Mouse (Mus musculus) limb, embryonic 11.5 days (tissue): ENCODE measurements at regions not wholly inside any gene's neighbourhood (a gene's known extent, or its start where the extent isn't known, plus 50 kb on each side); places are given as distances from the start of the nearest gene placed in this dataset.

Experiments used
- ATAC-seq: fragments of 200-750 bp; cut with Nextera tagmentation; 2 replicates; pipeline ENCODE4 v1.8.0; 2017; ENCODE audit warnings: low read depth; ENCODE audit not compliant: insufficient number of reproducible peaks, low FRiP score, low TSS enrichment
- DNase-seq: peaks from one replicate; pipeline ENCODE4 v3.0.0-alpha.2; 2015; ENCODE audit warnings: low spot score
- H3K27ac ChIP-seq: fragments of 300-500 bp; sonication (generic); replicated peaks from 2 replicates; pipeline ENCODE4 v1.5.1; 2014; ENCODE audit warnings: low read depth, mild to moderate bottlenecking, low read length
- H3K27me3 ChIP-seq: fragments of 300-500 bp; sonication (generic); 2 replicates; pipeline ENCODE4 v1.6.1; 2014; ENCODE audit warnings: mild to moderate bottlenecking, low read length, mixed read lengths; ENCODE audit not compliant: control insufficient read depth, insufficient read depth
- H3K36me3 ChIP-seq: fragments of 300-500 bp; sonication (generic); 2 replicates; pipeline ENCODE4 v1.6.1; 2014; ENCODE audit warnings: mild to moderate bottlenecking, low read length, moderate library complexity, mixed read lengths; ENCODE audit not compliant: control insufficient read depth, insufficient read depth
- H3K4me1 ChIP-seq: fragments of 300-500 bp; sonication (generic); 2 replicates; pipeline ENCODE4 v1.6.1; 2014; ENCODE audit warnings: low read length, mixed read lengths; ENCODE audit not compliant: control insufficient read depth, insufficient read depth
- H3K4me2 ChIP-seq: fragments of 300-500 bp; sonication (generic); 2 replicates; pipeline ENCODE4 v1.6.1; 2014; ENCODE audit warnings: low read depth, mild to moderate bottlenecking, moderate library complexity; ENCODE audit not compliant: severe bottlenecking
- H3K4me3 ChIP-seq: fragments of 300-500 bp; sonication (generic); 2 replicates; pipeline ENCODE4 v1.5.1; 2014; ENCODE audit warnings: low read depth, low read length
- H3K9ac ChIP-seq: fragments of 300-500 bp; sonication (generic); 2 replicates; pipeline ENCODE4 v1.6.1; 2014; ENCODE audit warnings: mild to moderate bottlenecking, low read length
- H3K9me3 ChIP-seq: fragments of 300-500 bp; sonication (generic); 2 replicates; pipeline ENCODE4 v1.6.1; 2016; ENCODE audit warnings: low read length; ENCODE audit not compliant: control insufficient read depth
- WGBS: fragments of 180-500 bp; shearing (Covaris S2); extraction: QIAGEN DNeasy Blood & Tissue Kit; methylation state at CpG from one replicate; pipeline ENCODE4 v1.1.7; 2014; 5-methylcytosine and 5-hydroxymethylcytosine counted together

DNA sequence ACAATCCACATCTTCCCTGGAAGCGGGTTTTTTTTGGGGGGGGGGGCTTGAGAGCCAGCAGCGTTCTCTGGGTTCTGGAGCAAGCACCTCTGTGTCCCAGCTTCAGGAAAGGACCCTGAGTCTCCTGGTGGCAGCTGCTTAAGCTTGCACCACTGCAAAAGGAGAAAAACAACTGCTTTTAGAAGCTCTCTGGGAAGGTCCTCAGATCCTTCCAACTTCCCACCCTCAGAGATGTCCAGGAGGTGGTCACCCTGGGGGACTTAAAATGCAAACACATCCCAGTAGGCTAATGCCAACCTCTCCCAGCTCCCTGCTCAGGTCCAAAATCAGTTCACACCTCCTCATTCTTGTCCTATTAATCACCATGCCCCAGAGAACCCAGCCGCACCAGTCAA is 153.7 kb downstream of the Cdc5l start:
- H3K36me3 ChIP-seq, result no peaks in the 10 kb centered on the region
- H3K4me2 ChIP-seq, result peak overlapping the region; percentile 0; the same call in 1 of the 2 replicates
- no peak overlapping the region for H3K9ac ChIP-seq
- H3K4me3 ChIP-seq, result no peak overlapping the region
- ATAC-seq, result no peak
- WGBS, result 6% methylated on average over 3 of the region's 3 CpGs
- H3K27me3 ChIP-seq, result no peaks in the 10 kb centered on the region
- DNase-seq, result no peak
- H3K4me1 ChIP-seq, result peaks cover 8% of the 10 kb centered on the region
- H3K27ac ChIP-seq, result no peak overlapping the region
- no peaks in the 10 kb centered on the region for H3K9me3 ChIP-seq

DNA sequence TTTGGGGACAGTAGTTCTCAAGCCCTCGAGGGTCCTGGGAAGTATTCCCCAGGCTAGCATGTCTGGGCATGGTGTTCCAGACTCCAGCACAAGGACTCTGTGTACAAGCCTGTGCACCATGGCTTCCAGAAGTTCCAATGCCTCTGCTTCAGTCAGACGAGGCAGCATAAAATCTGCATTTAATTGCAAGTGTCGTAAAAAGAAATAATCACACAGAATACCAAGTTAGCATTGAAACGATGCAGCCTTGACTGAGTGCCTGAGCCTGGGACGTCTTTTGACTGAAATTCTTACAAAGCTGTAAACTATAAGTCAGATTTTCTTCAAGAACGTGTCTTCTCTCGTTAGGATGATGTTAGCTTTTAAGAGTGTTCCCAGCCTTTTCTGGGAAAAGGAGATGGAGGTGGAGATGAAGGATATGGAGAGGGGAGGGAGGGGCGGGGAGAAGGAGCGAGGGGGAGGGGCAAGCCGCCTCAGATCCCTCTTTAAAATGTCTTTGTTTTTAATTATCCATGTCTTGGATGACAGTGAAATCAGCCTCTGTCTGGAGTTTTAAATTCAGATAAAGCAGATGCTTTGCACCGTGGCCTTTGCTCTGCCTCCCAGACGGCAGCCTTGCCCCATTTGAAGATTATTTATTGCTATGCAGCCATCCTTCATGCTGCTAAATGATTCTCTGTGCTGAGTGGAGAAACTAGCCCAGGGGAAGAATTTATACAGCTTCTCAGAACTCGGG is 154.3 kb downstream of the Cdc5l start:
- 0 out of 2 replicates have a peak overlapping the region, but pooled peaks have one; percentile 13 for H3K9ac ChIP-seq
- ATAC-seq, result no peak
- no peaks in the 10 kb centered on the region for H3K27me3 ChIP-seq
- no peaks in the 10 kb centered on the region for H3K9me3 ChIP-seq
- H3K27ac ChIP-seq, result no peak overlapping the region
- DNase-seq, result peak; percentile 34
- peak overlapping the region; percentile 0; the same call in 1 of the 2 replicates for H3K4me2 ChIP-seq
- WGBS, result 7% methylated on average over 13 of the region's 13 CpGs
- peaks cover 8% of the 10 kb centered on the region for H3K4me1 ChIP-seq
- no peak overlapping the region for H3K4me3 ChIP-seq
- no peaks in the 10 kb centered on the region for H3K36me3 ChIP-seq

DNA sequence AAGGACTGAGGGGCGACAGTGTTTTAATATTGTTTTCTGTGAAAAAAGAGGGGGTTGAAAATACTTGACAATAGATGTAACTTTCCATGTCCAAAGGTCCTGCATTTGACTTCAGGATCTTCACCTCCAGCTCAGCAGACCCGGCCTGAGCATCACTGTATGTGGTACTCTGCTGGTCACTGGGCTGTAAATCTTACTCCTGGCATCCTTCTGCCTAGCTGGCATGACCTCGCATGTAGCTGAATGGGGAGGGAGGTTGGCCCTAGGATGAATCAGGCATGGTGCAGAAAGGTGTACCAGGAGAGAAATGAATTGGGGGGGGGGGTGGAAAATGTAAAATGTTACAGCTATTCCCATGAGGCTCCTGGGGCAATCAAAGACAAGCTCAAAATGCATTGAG is 156.0 kb downstream of the Cdc5l start:
- H3K4me3 ChIP-seq, result no peak overlapping the region
- no peaks in the 10 kb centered on the region for H3K27me3 ChIP-seq
- no peaks in the 10 kb centered on the region for H3K9me3 ChIP-seq
- 73% methylated on average over 3 of the region's 3 CpGs for WGBS
- no peak overlapping the region for H3K9ac ChIP-seq
- DNase-seq (no peak), ATAC-seq (no peak)
- H3K4me1 ChIP-seq, result peaks cover 8% of the 10 kb centered on the region
- no peak overlapping the region for H3K4me2 ChIP-seq
- no peaks in the 10 kb centered on the region for H3K36me3 ChIP-seq
- no peak overlapping the region for H3K27ac ChIP-seq

DNA sequence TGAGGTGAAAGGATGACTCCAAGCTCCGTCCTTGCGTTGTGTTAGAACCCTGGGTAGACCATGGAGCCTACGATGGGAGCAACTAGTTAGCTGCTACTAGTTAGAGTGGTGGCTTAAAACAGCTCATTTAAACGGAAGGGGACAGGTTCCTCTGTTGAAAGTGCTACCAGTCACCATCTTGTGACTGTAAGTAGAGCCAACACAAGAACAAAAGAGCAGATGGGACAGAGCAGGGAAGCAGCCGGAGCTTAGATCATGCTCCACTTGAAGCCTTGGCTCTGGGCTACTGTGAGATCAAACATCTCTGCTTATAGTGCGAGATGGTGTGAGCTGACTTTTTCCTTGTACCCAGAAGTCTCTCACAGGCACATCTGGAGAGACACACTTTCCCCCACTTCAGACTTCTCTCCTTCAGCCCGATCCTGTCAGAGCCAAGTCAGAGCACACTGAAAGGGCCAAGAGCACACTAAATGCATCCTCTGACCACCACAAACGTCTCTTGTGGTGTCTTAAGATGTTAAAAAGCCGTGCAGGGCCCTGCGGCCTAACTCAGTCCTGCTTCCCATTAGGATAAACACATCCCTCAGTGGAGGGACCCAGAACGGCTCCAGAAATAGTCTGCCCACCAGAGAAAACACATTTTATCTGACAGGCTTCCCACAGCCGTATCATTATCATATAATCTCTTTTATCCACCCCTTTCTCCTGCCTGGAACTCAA is 156.7 kb downstream of the Cdc5l start:
- Histone ChIP-seq H3K9ac (no peak overlapping the region), H3K36me3 (no peaks in the 10 kb centered on the region), H3K4me2 (no peak overlapping the region), H3K4me1 (peaks cover 8% of the 10 kb centered on the region), H3K27ac (no peak overlapping the region), H3K27me3 (no peaks in the 10 kb centered on the region), H3K9me3 (no peaks in the 10 kb centered on the region), H3K4me3 (no peak overlapping the region)
- 78% methylated on average over 12 of the region's 12 CpGs for WGBS
- DNase-seq (no peak), ATAC-seq (no peak)

DNA sequence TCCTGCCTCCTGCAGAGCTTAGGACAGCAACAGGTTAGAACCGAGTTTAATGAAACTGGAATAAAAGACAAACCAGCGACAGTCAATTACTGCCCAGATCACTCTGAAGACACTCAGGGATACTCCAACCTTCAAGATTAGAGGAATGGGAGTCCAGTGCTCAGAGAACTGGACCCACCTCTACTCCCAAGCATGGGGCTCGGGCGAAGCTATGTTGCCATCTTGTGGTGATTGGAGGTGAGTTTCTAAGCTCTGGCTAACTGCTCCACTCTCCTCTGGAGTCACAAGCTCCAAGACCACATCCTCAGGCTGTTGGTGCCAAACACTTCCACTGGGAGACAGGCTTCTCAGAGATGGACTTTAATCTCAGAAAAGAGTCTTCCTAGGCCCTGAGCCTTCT is 158.6 kb downstream of the Cdc5l start:
- no peaks in the 10 kb centered on the region for H3K9me3 ChIP-seq
- ATAC-seq (no peak), DNase-seq (peak; percentile 50)
- H3K27ac ChIP-seq, result no peak overlapping the region
- no peak overlapping the region for H3K9ac ChIP-seq
- H3K36me3 ChIP-seq, result no peaks in the 10 kb centered on the region
- 74% methylated on average over 4 of the region's 4 CpGs for WGBS
- H3K27me3 ChIP-seq, result no peaks in the 10 kb centered on the region
- no peak overlapping the region for H3K4me2 ChIP-seq
- H3K4me1 ChIP-seq, result peaks cover 6% of the 10 kb centered on the region
- H3K4me3 ChIP-seq, result no peak overlapping the region

DNA sequence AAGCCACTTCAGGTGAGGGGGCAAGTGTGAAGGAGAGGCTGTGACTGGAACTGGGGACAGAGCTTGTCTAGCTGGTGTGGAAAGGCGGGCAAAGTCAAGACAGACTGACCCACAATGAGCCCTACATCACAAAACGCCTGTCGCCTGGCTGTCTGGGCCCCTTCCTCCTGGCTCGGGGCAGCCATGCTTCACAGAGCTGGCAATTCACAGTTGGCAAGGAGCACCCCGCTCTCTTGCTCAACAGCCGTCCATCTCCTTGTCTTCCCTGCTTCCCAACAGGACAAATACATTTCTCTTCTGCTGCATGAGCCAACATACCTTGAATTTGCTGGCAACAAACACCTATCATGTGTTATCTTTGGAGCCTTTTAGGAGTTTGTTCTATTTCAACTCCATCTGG is 166.8 kb downstream of the Cdc5l start:
- no peaks in the 10 kb centered on the region for H3K9me3 ChIP-seq

DNA sequence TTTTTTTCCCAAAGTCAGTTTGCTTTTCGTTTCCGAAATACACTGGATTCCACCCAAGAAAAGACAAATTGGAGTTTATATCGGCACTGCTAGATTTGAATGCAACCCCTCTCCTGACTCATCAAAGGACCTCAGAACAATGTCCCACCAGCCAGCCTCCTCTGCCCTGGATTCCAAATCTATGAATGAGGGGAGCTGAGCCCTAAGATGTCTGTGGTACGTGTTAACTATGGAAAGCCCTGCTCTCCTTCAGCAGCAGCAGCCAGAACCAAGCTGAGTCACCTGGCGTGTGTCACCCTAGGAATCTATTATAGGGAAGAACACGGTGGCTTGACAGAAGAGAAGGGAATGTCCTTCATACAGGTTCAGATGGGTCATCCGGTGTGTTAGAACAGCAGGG is 167.9 kb downstream of the Cdc5l start:
- 92% methylated on average over 7 of the region's 7 CpGs for WGBS
- H3K36me3 ChIP-seq, result no peaks in the 10 kb centered on the region
- H3K9me3 ChIP-seq, result no peaks in the 10 kb centered on the region
- H3K4me1 ChIP-seq, result no peaks in the 10 kb centered on the region
- no peaks in the 10 kb centered on the region for H3K27me3 ChIP-seq
- H3K4me2 ChIP-seq, result no peak overlapping the region
- H3K9ac ChIP-seq, result no peak overlapping the region
- no peak overlapping the region for H3K4me3 ChIP-seq
- no peak overlapping the region for H3K27ac ChIP-seq
- ATAC-seq, result no peak
- DNase-seq, result no peak

More for the DNA sequence above, 166.8 kb downstream of the Cdc5l start:
- Histone ChIP-seq H3K4me1 (no peaks in the 10 kb centered on the region), H3K27ac (no peak overlapping the region), H3K4me3 (no peak overlapping the region), H3K9ac (no peak overlapping the region), H3K36me3 (no peaks in the 10 kb centered on the region), H3K4me2 (no peak overlapping the region), H3K27me3 (no peaks in the 10 kb centered on the region)
- DNase-seq (no peak), ATAC-seq (no peak)
- WGBS, result 85% methylated on average over 6 of the region's 6 CpGs

DNA sequence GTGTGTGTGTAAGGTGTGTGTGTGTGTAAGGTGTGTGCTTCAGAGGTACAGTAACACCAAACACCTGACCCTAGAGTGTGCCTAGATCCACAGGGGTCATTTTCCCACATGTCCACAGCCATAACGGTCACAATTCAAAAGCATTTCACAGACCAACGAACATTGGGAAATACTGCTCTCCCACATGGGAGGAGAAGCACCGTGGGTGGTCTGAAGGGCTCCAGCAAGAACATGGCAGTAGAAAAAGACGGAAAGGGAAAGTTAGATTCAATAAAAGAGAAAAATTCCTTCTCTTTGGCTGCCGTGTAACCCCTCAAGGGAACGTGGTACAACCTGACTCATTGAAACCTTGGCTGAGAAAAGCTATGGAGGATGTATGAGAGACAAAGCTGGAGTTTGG is 169.1 kb downstream of the Cdc5l start:
- no peak for DNase-seq
- Histone ChIP-seq H3K9ac (no peak overlapping the region), H3K4me2 (no peak overlapping the region), H3K27ac (no peak overlapping the region), H3K9me3 (no peaks in the 10 kb centered on the region), H3K36me3 (no peaks in the 10 kb centered on the region), H3K27me3 (no peaks in the 10 kb centered on the region), H3K4me3 (no peak overlapping the region), H3K4me1 (no peaks in the 10 kb centered on the region)
- 67% methylated on average over 6 of the region's 6 CpGs for WGBS
- no peak for ATAC-seq
